Mouse (Mus musculus): Measurements from ENCODE around the gene Gm14419. TPM values are rescaled to one million over a fixed set of nuclear protein-coding genes. Genes with fewer than 3 reads are reported as not detected.
"Not testable (repeated sequence)": the region's sequence is repeated elsewhere in the genome, so short reads cannot be mapped to it uniquely, and the experiment has no call there.

The Gm14419 gene
- total RNA-seq (2021) = 10 to 100 TPM; 53.1 to 64.6 TPM

DNA sequence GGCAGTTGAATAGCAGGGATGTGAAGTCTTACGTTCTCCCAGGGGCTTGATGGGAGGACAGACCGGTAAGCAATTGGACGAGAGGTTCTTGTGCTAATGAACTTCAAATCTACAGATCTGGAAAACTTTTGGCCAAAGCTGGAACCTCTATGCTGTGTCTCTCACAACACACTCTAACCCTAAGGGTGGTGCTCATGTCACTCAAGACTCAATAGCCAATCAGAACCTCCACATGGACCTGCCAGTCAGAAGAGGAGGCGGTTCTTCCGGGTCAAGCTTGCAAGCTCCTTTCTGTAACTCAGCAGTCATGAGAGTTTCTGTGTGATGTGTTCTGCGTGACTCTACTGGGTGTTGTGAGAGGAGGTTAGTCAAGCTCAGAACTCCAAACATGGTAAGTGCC is at the start of gene Gm14419:
Gene Gm14419 (plus strand): TSS at position 301 of the 400 bp plus-strand sequence.
- intact Hi-C loops (cut with DNase I); DNase-seq (ENCODE audit: low spot score in 2 of 2): not testable (repeated sequence)

Other genes starting within 250 kb of the Gm14419 start
- 10 to 100 TPM; 16.6 to 20.1 TPM for gene Gm14295, start 202.3 kb upstream of the Gm14419 start, total RNA-seq (2021)
- gene Gm14408, start 169.8 kb upstream of the Gm14419 start, total RNA-seq (2021) = not detected
- 10 to 100 TPM; 15.1 to 20.5 TPM for gene Gm14296, start 73.1 kb upstream of the Gm14419 start, total RNA-seq (2021)
- under 1 TPM; 0.66 to 0.94 TPM for gene Gm14401, start 73.4 kb downstream of the Gm14419 start, total RNA-seq (2021)
- gene Gm14410, start 205.5 kb downstream of the Gm14419 start, total RNA-seq (2021) = 10 to 100 TPM; 47.9 to 63.9 TPM